Mouse (Mus musculus) forebrain, embryonic 16.5 days (tissue): Measurements from ENCODE around the gene Gm2696. TPM values are rescaled to one million over a fixed set of nuclear protein-coding genes. Genes with fewer than 3 reads are reported as not detected.
"Not testable (repeated sequence)": the region's sequence is repeated elsewhere in the genome, so short reads cannot be mapped to it uniquely, and the experiment has no call there.

Source experiments
- ATAC-seq: fragments of 200-750 bp; cut with Nextera tagmentation; 2 replicates; pipeline ENCODE4 v1.8.0; 2017; ENCODE audit warnings: mild to moderate bottlenecking, moderate library complexity
- H3K27ac ChIP-seq: fragments of 300-500 bp; sonication (generic); 2 replicates; pipeline ENCODE4 v1.5.1; 2014; ENCODE audit warnings: low read length, control low read depth
- H3K27me3 ChIP-seq: fragments of 300-500 bp; sonication (generic); replicated peaks from 2 replicates; pipeline ENCODE4 v1.6.1; 2014; ENCODE audit warnings: low read length; ENCODE audit not compliant: control insufficient read depth, insufficient read depth
- H3K36me3 ChIP-seq: fragments of 300-500 bp; sonication (generic); 2 replicates; pipeline ENCODE4 v1.6.1; 2014; ENCODE audit not compliant: control insufficient read depth, insufficient read depth
- H3K4me1 ChIP-seq: fragments of 300-500 bp; sonication (generic); replicated peaks from 2 replicates; pipeline ENCODE4 v1.6.1; 2014; ENCODE audit warnings: low read length; ENCODE audit not compliant: control insufficient read depth, insufficient read depth
- H3K4me2 ChIP-seq: fragments of 300-500 bp; sonication (generic); 2 replicates; pipeline ENCODE4 v1.6.1; 2014; ENCODE audit warnings: mild to moderate bottlenecking, low read length, control low read depth
- H3K4me3 ChIP-seq: fragments of 300-500 bp; sonication (generic); replicated peaks from 2 replicates; pipeline ENCODE4 v1.5.1; 2014; ENCODE audit warnings: mild to moderate bottlenecking, low read length, control low read depth
- H3K9ac ChIP-seq: fragments of 300-500 bp; sonication (generic); replicated peaks from 2 replicates; pipeline ENCODE4 v1.6.1; 2014; ENCODE audit warnings: low read depth, low read length, control low read depth
- H3K9me3 ChIP-seq: fragments of 300-500 bp; sonication (generic); 2 replicates; pipeline ENCODE4 v1.6.1; 2016; ENCODE audit warnings: low read length; ENCODE audit not compliant: control insufficient read depth
- WGBS: fragments of 180-500 bp; shearing (Covaris S2); extraction: QIAGEN DNeasy Blood & Tissue Kit; methylation state at CpG from one replicate; pipeline ENCODE4 v1.1.7; 2014; 5-methylcytosine and 5-hydroxymethylcytosine counted together
- polyA plus RNA-seq: library from polyadenylated mRNA; unstranded; fragments of >200 nt; fragmentation: Nextera tagmentation; extraction: Ambion mirVana; gene quantifications from 2 replicates; pipeline ENCODE4 v1.2.1, GENCODE M21; 2015

The Gm2696 gene
- not detected in 2 replicates for polyA plus RNA-seq

- Histone ChIP-seq H3K9ac (no peak within 1 kb of the TSS), H3K4me3 (no peak within 1 kb of the TSS), H3K4me2 (no peak within 1 kb of the TSS), H3K36me3 (no peaks in the 10 kb centered on the region), H3K27ac (no peak within 1 kb of the TSS), H3K27me3 (no peaks in the 10 kb centered on the region), H3K9me3 (no peaks in the 10 kb centered on the region), H3K4me1 (no peaks in the 10 kb centered on the region)
- no peak for ATAC-seq
- 48% methylated on average over 4 of the region's 4 CpGs for WGBS
Observed at GRCm38 (mm10) chr10:77814382-77814781, at the start of gene Gm2696. TSS of gene Gm2696 (plus strand) at chr10:77814682.

- ATAC-seq, result no peak
- WGBS, result 88% methylated on average over 1 of the region's 1 CpGs
- Histone ChIP-seq H3K4me1 (no peaks in the 10 kb centered on the region), H3K27ac (no peak overlapping the region), H3K27me3 (no peaks in the 10 kb centered on the region), H3K9ac (no peak overlapping the region), H3K4me2 (no peak overlapping the region), H3K9me3 (no peaks in the 10 kb centered on the region), H3K4me3 (no peak overlapping the region), H3K36me3 (no peaks in the 10 kb centered on the region)
Observed at GRCm38 (mm10) chr10:77769727-77770126, 44.8 kb upstream of the Gm2696 start.

GRCm38 (mm10) chr10:77771225-77771624 is 43.3 kb upstream of the Gm2696 start, which contains the start of gene Gm3238:
TSS of gene Gm3238 (minus strand) at chr10:77771325.
- H3K27me3 ChIP-seq, H3K4me2 ChIP-seq, H3K4me3 ChIP-seq, H3K4me1 ChIP-seq, H3K9me3 ChIP-seq, H3K36me3 ChIP-seq, H3K9ac ChIP-seq, ATAC-seq, H3K27ac ChIP-seq: not testable (repeated sequence)
- WGBS, result 92% methylated on average over 1 of the region's 1 CpGs

GRCm38 (mm10) chr10:77772142-77772541 is 42.3 kb upstream of the Gm2696 start:
- H3K4me1 ChIP-seq, H3K4me3 ChIP-seq, H3K36me3 ChIP-seq, H3K4me2 ChIP-seq, H3K27ac ChIP-seq, H3K27me3 ChIP-seq, H3K9me3 ChIP-seq, H3K9ac ChIP-seq, ATAC-seq: not testable (repeated sequence)
- 100% methylated on average over 1 of the region's 3 CpGs for WGBS

GRCm38 (mm10) chr10:77776844-77777243 is 37.6 kb upstream of the Gm2696 start, which contains the start of gene Gm7138:
TSS of gene Gm7138 (minus strand) at chr10:77776944.
- not testable (repeated sequence) for H3K4me3 ChIP-seq, ATAC-seq, H3K27me3 ChIP-seq, H3K9me3 ChIP-seq, H3K27ac ChIP-seq, H3K4me2 ChIP-seq, H3K4me1 ChIP-seq, H3K36me3 ChIP-seq, H3K9ac ChIP-seq
- WGBS, result 50% methylated on average over 1 of the region's 1 CpGs

- not testable (repeated sequence) for H3K4me2 ChIP-seq, H3K36me3 ChIP-seq, H3K27me3 ChIP-seq, H3K9me3 ChIP-seq, H3K4me1 ChIP-seq, ATAC-seq, H3K4me3 ChIP-seq, H3K27ac ChIP-seq, H3K9ac ChIP-seq
- 60% methylated on average over 1 of the region's 1 CpGs for WGBS
Observed at GRCm38 (mm10) chr10:77782442-77782841, 32.0 kb upstream of the Gm2696 start, which contains the start of gene Gm3250. TSS of gene Gm3250 (minus strand) at chr10:77782542.

- not testable (repeated sequence) for H3K4me1 ChIP-seq, H3K9ac ChIP-seq, H3K9me3 ChIP-seq, H3K36me3 ChIP-seq, ATAC-seq, H3K4me2 ChIP-seq, H3K27me3 ChIP-seq, H3K27ac ChIP-seq, H3K4me3 ChIP-seq
- WGBS, result 100% methylated on average over 1 of the region's 3 CpGs
Observed at GRCm38 (mm10) chr10:77783396-77783795, 31.1 kb upstream of the Gm2696 start.

- H3K4me2 ChIP-seq, H3K4me3 ChIP-seq, H3K27me3 ChIP-seq, ATAC-seq, H3K9ac ChIP-seq, H3K27ac ChIP-seq, H3K4me1 ChIP-seq, H3K9me3 ChIP-seq, H3K36me3 ChIP-seq: not testable (repeated sequence)
- no CpG with 5 or more reads among the region's 1 CpGs for WGBS
Observed at GRCm38 (mm10) chr10:77787876-77788275, 26.6 kb upstream of the Gm2696 start, which contains the start of gene Gm7137. TSS of gene Gm7137 (minus strand) at chr10:77788200.

- no peaks in the 10 kb centered on the region for H3K9me3 ChIP-seq
- no peaks in the 10 kb centered on the region for H3K36me3 ChIP-seq
- H3K9ac ChIP-seq, result no peak overlapping the region
- ATAC-seq, result no peak
- no peaks in the 10 kb centered on the region for H3K4me1 ChIP-seq
- H3K27me3 ChIP-seq, result no peaks in the 10 kb centered on the region
- H3K4me2 ChIP-seq, result no peak overlapping the region
- WGBS, result 94% methylated on average over 2 of the region's 2 CpGs
- H3K27ac ChIP-seq, result no peak overlapping the region
- no peak overlapping the region for H3K4me3 ChIP-seq
Observed at GRCm38 (mm10) chr10:77788621-77789020, 25.9 kb upstream of the Gm2696 start.

- H3K4me3 ChIP-seq, result no peak within 1 kb of the TSS
- H3K4me2 ChIP-seq, result no peak within 1 kb of the TSS
- H3K27me3 ChIP-seq, result no peaks in the 10 kb centered on the region
- H3K4me1 ChIP-seq, result no peaks in the 10 kb centered on the region
- no peaks in the 10 kb centered on the region for H3K9me3 ChIP-seq
- H3K36me3 ChIP-seq, result no peaks in the 10 kb centered on the region
- H3K9ac ChIP-seq, result no peak within 1 kb of the TSS
- no peak within 1 kb of the TSS for H3K27ac ChIP-seq
- no peak for ATAC-seq
- 55% methylated on average over 2 of the region's 2 CpGs for WGBS
Observed at GRCm38 (mm10) chr10:77794976-77795375, 19.5 kb upstream of the Gm2696 start, which contains the start of gene Gm9639. TSS of gene Gm9639 (minus strand) at chr10:77795076.
